Mouse (Mus musculus): ENCODE results near the gene Unk. TPM values are rescaled to one million over a fixed set of nuclear protein-coding genes. Genes with fewer than 3 reads are reported as not detected.

The Unk gene
- polyA plus RNA-seq, 1 experiment from 2014 or later: 48.4 TPM

- WGBS: 88% methylated on average over 2 of the region's 2 CpGs
- H3K9me3 ChIP-seq: peaks cover 5% of the 10 kb centered on the region; the same call in 1 of the 2 replicates
- H3K27ac ChIP-seq: no peak overlapping the region
- DNase-seq (ENCODE audit: extremely low spot score, low spot score): no peak
- peaks cover 100% of the 10 kb centered on the region for H3K36me3 ChIP-seq (replicated peaks)
- H3K4me3 ChIP-seq: no peak overlapping the region
- no peaks in the 10 kb centered on the region for H3K27me3 ChIP-seq (ENCODE audit: poor library complexity, severe bottlenecking)
- H3K4me1 ChIP-seq: no peaks in the 10 kb centered on the region
Measured at GRCm38 (mm10) chr11:116049610-116050009, 19.5 kb downstream of the Unk start.

- H3K36me3 ChIP-seq (replicated peaks): peaks cover 100% of the 10 kb centered on the region
- no peak overlapping the region for H3K27ac ChIP-seq
- DNase-seq (ENCODE audit: extremely low spot score, low spot score): no peak
- WGBS: 91% methylated on average over 4 of the region's 4 CpGs
- no peak overlapping the region for H3K4me3 ChIP-seq
- no peaks in the 10 kb centered on the region for H3K27me3 ChIP-seq (ENCODE audit: poor library complexity, severe bottlenecking)
- no peaks in the 10 kb centered on the region for H3K4me1 ChIP-seq
- peaks cover 5% of the 10 kb centered on the region; the same call in 1 of the 2 replicates for H3K9me3 ChIP-seq
Measured at GRCm38 (mm10) chr11:116050196-116050595, 20.1 kb downstream of the Unk start.

GRCm38 (mm10) chr11:116053510-116054229, 23.5 kb downstream of the Unk start:
- WGBS: 94% methylated on average over 9 of the region's 9 CpGs
- DNase-seq (ENCODE audit: extremely low spot score, low spot score): no peak
- Histone ChIP-seq H3K27ac (no peak overlapping the region), H3K27me3 (ENCODE audit: poor library complexity, severe bottlenecking) (no peaks in the 10 kb centered on the region), H3K9me3 (peaks cover 5% of the 10 kb centered on the region; the same call in 1 of the 2 replicates), H3K4me3 (no peak overlapping the region), H3K36me3 (replicated peaks) (peaks cover 100% of the 10 kb centered on the region), H3K4me1 (no peaks in the 10 kb centered on the region)

DNA sequence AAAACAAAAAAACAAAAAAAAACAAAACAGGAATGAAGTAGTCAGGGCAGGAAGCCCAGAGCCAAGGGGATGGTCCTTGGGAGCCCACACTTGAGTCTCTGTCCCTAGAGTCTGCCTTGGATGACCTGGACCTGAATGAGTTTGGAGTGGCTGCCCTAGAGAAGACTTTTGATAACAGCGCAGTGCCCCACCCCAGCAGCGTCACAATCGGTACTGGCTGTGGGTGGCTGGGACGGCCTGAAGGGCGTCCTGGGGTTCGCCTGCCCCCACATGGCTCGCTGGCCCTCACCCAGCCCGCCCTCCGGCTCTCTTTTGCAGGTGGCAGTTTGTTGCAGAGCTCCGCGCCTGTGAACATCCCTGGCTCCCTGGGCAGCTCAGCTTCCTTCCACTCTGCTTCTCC, 25.8 kb downstream of the Unk start:
- 96% methylated on average over 11 of the region's 11 CpGs for WGBS
- DNase-seq (ENCODE audit: extremely low spot score, low spot score): no peak
- peaks cover 100% of the 10 kb centered on the region for H3K36me3 ChIP-seq (replicated peaks)
- H3K27me3 ChIP-seq (ENCODE audit: poor library complexity, severe bottlenecking): no peaks in the 10 kb centered on the region
- H3K27ac ChIP-seq: no peak overlapping the region
- no peaks in the 10 kb centered on the region for H3K4me1 ChIP-seq
- H3K9me3 ChIP-seq: no peaks in the 10 kb centered on the region
- no peak overlapping the region for H3K4me3 ChIP-seq

DNA sequence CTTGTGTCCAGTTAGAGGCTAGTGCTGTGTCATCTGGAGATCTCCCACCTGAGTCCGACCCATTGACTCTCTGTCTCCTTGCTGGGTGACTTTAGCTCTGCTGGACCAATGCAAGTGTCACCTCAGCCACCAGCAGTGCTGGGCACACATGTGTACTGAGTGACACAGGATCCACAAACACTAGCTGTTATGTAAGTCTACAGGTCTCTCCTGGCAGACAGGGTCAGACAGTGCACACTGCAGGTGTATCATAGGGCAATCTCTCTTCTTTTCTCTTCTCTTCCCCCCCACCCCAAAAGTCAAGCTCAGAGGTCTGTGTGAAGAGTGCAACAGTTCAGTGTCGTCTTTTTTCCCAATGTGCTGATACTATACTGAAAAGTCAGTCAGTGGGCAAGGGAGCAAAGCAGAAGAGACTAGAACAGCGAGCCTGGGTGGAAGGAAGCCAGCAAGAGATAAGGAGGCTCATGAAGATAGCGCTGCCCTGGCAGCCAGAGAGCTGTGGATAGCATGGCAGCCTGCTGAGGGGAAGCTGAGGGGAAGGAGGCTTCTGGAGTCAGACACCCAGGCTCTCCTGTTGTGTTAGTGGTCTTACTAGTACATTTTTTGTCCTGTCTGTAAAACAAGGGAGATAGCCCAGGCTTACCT, 27.2 kb downstream of the Unk start:
- H3K27me3 ChIP-seq (ENCODE audit: poor library complexity, severe bottlenecking): no peaks in the 10 kb centered on the region
- no peak overlapping the region for H3K27ac ChIP-seq
- H3K4me3 ChIP-seq: no peak overlapping the region
- peaks cover 4% of the 10 kb centered on the region; the same call in 1 of the 2 replicates for H3K4me1 ChIP-seq
- WGBS: 87% methylated on average over 4 of the region's 4 CpGs
- peaks cover 100% of the 10 kb centered on the region for H3K36me3 ChIP-seq (replicated peaks)
- no peak for DNase-seq (ENCODE audit: extremely low spot score, low spot score)
- no peaks in the 10 kb centered on the region for H3K9me3 ChIP-seq

- no peak overlapping the region for H3K27ac ChIP-seq
- no peaks in the 10 kb centered on the region for H3K9me3 ChIP-seq
- H3K36me3 ChIP-seq (replicated peaks): peaks cover 100% of the 10 kb centered on the region
- no peak overlapping the region for H3K4me3 ChIP-seq
- no peak for DNase-seq (ENCODE audit: extremely low spot score, low spot score)
- H3K27me3 ChIP-seq (ENCODE audit: poor library complexity, severe bottlenecking): no peaks in the 10 kb centered on the region
- WGBS: 92% methylated on average over 12 of the region's 12 CpGs
- peaks cover 7% of the 10 kb centered on the region; the same call in 1 of the 2 replicates for H3K4me1 ChIP-seq
Measured at GRCm38 (mm10) chr11:116058022-116058614, 28.0 kb downstream of the Unk start.

- H3K27me3 ChIP-seq (ENCODE audit: poor library complexity, severe bottlenecking): no peaks in the 10 kb centered on the region
- 91% methylated on average over 17 of the region's 17 CpGs for WGBS
- DNase-seq (ENCODE audit: extremely low spot score, low spot score): no peak
- no peak overlapping the region for H3K27ac ChIP-seq
- no peak overlapping the region for H3K4me3 ChIP-seq
- H3K4me1 ChIP-seq: peaks cover 13% of the 10 kb centered on the region
- peaks cover 96% of the 10 kb centered on the region for H3K36me3 ChIP-seq (replicated peaks)
- no peaks in the 10 kb centered on the region for H3K9me3 ChIP-seq
Measured at GRCm38 (mm10) chr11:116058868-116059690, 29.0 kb downstream of the Unk start.

DNA sequence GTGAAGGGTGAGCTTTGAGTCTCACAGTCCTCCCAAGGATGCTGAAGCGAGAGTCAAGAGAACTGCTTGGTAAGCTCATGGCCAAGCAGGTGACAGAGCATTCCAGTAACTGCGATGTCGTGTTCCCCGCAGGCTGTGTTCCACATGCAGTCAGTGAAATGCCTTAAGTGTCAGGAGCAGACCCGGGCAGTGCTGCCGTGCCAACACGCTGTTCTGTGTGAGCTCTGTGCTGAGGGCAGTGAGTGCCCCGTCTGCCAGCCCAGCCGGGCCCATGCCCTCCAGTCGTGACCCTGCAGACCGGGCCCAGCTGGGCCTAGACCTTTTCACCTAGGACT, 29.5 kb downstream of the Unk start:
- H3K27me3 ChIP-seq (ENCODE audit: poor library complexity, severe bottlenecking): no peaks in the 10 kb centered on the region
- peaks cover 19% of the 10 kb centered on the region for H3K4me1 ChIP-seq
- no peak overlapping the region for H3K4me3 ChIP-seq
- DNase-seq (ENCODE audit: extremely low spot score, low spot score): no peak
- 97% methylated on average over 11 of the region's 11 CpGs for WGBS
- H3K27ac ChIP-seq: no peak overlapping the region
- H3K36me3 ChIP-seq (replicated peaks): peaks cover 90% of the 10 kb centered on the region
- H3K9me3 ChIP-seq: no peaks in the 10 kb centered on the region

- Histone ChIP-seq H3K4me3 (no peak overlapping the region), H3K4me1 (peaks cover 20% of the 10 kb centered on the region), H3K36me3 (replicated peaks) (peaks cover 81% of the 10 kb centered on the region), H3K27ac (no peak overlapping the region), H3K9me3 (no peaks in the 10 kb centered on the region), H3K27me3 (ENCODE audit: poor library complexity, severe bottlenecking) (no peaks in the 10 kb centered on the region)
- DNase-seq (ENCODE audit: extremely low spot score, low spot score): no peak
- 92% methylated on average over 9 of the region's 9 CpGs for WGBS
Measured at GRCm38 (mm10) chr11:116060596-116060995, 30.5 kb downstream of the Unk start.

- no peaks in the 10 kb centered on the region for H3K27me3 ChIP-seq (ENCODE audit: poor library complexity, severe bottlenecking)
- peaks cover 26% of the 10 kb centered on the region for H3K4me1 ChIP-seq
- H3K27ac ChIP-seq: peak overlapping the region; percentile 48; the same call in 1 of the 2 replicates
- no peaks in the 10 kb centered on the region for H3K9me3 ChIP-seq
- peaks cover 69% of the 10 kb centered on the region for H3K36me3 ChIP-seq (replicated peaks)
- H3K4me3 ChIP-seq: no peak overlapping the region
- DNase-seq (ENCODE audit: extremely low spot score, low spot score): no peak
- WGBS: 89% methylated on average over 13 of the region's 13 CpGs
Measured at GRCm38 (mm10) chr11:116061641-116062415, 31.7 kb downstream of the Unk start.

GRCm38 (mm10) chr11:116062521-116062920, 32.4 kb downstream of the Unk start:
- no peaks in the 10 kb centered on the region for H3K9me3 ChIP-seq
- peak overlapping the region; percentile 48 for H3K27ac ChIP-seq
- H3K4me3 ChIP-seq: no peak overlapping the region
- peaks cover 62% of the 10 kb centered on the region for H3K36me3 ChIP-seq (replicated peaks)
- 72% methylated on average over 8 of the region's 8 CpGs for WGBS
- peaks cover 28% of the 10 kb centered on the region for H3K4me1 ChIP-seq
- no peaks in the 10 kb centered on the region for H3K27me3 ChIP-seq (ENCODE audit: poor library complexity, severe bottlenecking)
- DNase-seq (ENCODE audit: extremely low spot score, low spot score): no peak

DNA sequence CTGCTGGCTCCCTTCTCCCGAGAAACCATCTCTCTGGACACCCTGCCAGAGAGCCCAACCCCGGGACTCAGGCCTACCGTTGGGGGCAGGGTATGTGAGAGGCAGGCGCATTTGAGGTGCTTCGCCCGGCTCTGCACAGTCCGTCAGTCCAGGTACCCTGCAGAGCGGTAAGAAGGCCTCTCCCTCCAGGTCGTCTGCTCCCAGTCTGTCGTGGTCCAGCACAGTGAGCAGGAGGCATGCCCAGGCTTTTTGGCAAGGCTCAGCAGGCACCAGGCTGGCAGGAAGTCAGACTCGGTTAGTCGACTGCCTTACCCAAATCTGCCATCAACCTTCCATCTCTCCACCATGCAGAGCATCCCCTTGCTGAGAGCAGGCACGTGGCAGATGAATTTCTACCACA, 33.4 kb downstream of the Unk start:
- no peak overlapping the region for H3K27ac ChIP-seq
- no peak for DNase-seq (ENCODE audit: extremely low spot score, low spot score)
- no peak overlapping the region for H3K4me3 ChIP-seq
- peaks cover 51% of the 10 kb centered on the region for H3K36me3 ChIP-seq (replicated peaks)
- WGBS: 69% methylated on average over 13 of the region's 13 CpGs
- H3K4me1 ChIP-seq: peaks cover 28% of the 10 kb centered on the region
- H3K9me3 ChIP-seq: no peaks in the 10 kb centered on the region
- H3K27me3 ChIP-seq (ENCODE audit: poor library complexity, severe bottlenecking): no peaks in the 10 kb centered on the region
